8 mouse cellular contexts compared by ENCODE assay signal in genomic region chr1:66862712-66863511, GRCm38 (mm10). TPM values are rescaled to one million over a fixed set of nuclear protein-coding genes. Genes with fewer than 3 reads are reported as not detected.
DNase-seq lines count a peak whose midpoint lies in the region; ATAC-seq and TF ChIP-seq lines count a peak whose summit lies in the region.

Acadl (minus strand) TSS chr1:66863277.

- no peak for TF ChIP-seq RAD21 in CH12.LX (IDR thresholded peaks at IDR 0.05; ENCODE audit: low read depth, low read length)

- peak within 1 kb of the TSS; percentile 97 for H3K4me2 ChIP-seq in CH12.LX (ENCODE audit: insufficient read depth, low read depth, poor library complexity, severe bottlenecking)
- H3K4me2 ChIP-seq in forebrain, embryonic 14.5 days (ENCODE audit: low read length): peak within 1 kb of the TSS; percentile 88
- peak within 1 kb of the TSS; percentile 77 for H3K4me2 ChIP-seq in liver, postnatal 0 days (ENCODE audit: low read depth, low read length)
- H3K4me2 ChIP-seq in neural tube, embryonic 13.5 days: peak within 1 kb of the TSS; percentile 86

- peak; percentile 65; the same call in 1 of the 2 replicates for TF ChIP-seq POLR2A in CH12.LX (IDR thresholded peaks at IDR 0.05; ENCODE audit: low read depth, low read length)

- TF ChIP-seq CTCF in CH12.LX (conservative IDR thresholded peaks at IDR 0.05 in 1 of 2, IDR thresholded peaks at IDR 0.05 in 1 of 2; ENCODE audit: low read depth in 2 of 2, low read length in 2 of 2): no peak
- TF ChIP-seq CTCF in liver, postnatal 0 days (IDR thresholded peaks at IDR 0.05; ENCODE audit: low read depth): no peak

- dilution Hi-C loops in CH12.LX (cut with MboI; ENCODE audit: extremely low pct_ligation_motif_present, extremely low pct_unique_long_range_greater_than_20kb, low sequenced_read_pairs): no loop called here

- H3K79me2 ChIP-seq in CH12.LX (replicated peaks; ENCODE audit: control insufficient read depth, extremely low read depth, insufficient read depth, poor library complexity, severe bottlenecking): peaks cover 36% of the 10 kb centered on the region

- WGBS in forebrain, embryonic 14.5 days: under 1% methylated on average over 70 of the region's 85 CpGs
- under 1% methylated on average over 85 of the region's 85 CpGs for WGBS in large intestine, adult 2 months
- under 1% methylated on average over 52 of the region's 85 CpGs for WGBS in liver, postnatal 0 days (ENCODE audit: insufficient replicate concordance)
- 2% methylated on average over 84 of the region's 85 CpGs for WGBS in neural tube, embryonic 13.5 days

- in situ Hi-C loops in CH12.LX (cut with MboI; ENCODE audit: low pct_ligation_motif_present, low pct_unique_long_range_greater_than_20kb, low sequenced_read_pairs): no loop called here

- intact Hi-C loops in heart, postnatal 10 days (cut with DNase I): loop anchor here (5.0 kb wide), 1 partner anchor 46 kb away; the partner anchor contains the start of gene Kansl1l

- TF ChIP-seq EP300 in CH12.LX (IDR thresholded peaks at IDR 0.05; ENCODE audit: low read length): no peak
- peak; percentile 86 for TF ChIP-seq EP300 in liver, postnatal 0 days (IDR thresholded peaks at IDR 0.05; ENCODE audit: low read depth)

- H3K27me3 ChIP-seq in CH12.LX (replicated peaks): no peaks in the 10 kb centered on the region
- no peaks in the 10 kb centered on the region for H3K27me3 ChIP-seq in forebrain, embryonic 14.5 days (replicated peaks; ENCODE audit: control insufficient read depth, insufficient read depth, low read length)
- no peaks in the 10 kb centered on the region for H3K27me3 ChIP-seq in liver, postnatal 0 days (ENCODE audit: insufficient read depth, low read length)
- H3K27me3 ChIP-seq in neural tube, embryonic 13.5 days: no peaks in the 10 kb centered on the region

- peak within 1 kb of the TSS; percentile 70 for H3K9ac ChIP-seq in CH12.LX (ENCODE audit: insufficient read depth, low read depth)
- H3K9ac ChIP-seq in forebrain, embryonic 14.5 days (ENCODE audit: low read length): peak within 1 kb of the TSS; percentile 70
- peak within 1 kb of the TSS; percentile 98 for H3K9ac ChIP-seq in liver, postnatal 0 days (replicated peaks)
- peak within 1 kb of the TSS; percentile 86 for H3K9ac ChIP-seq in neural tube, embryonic 13.5 days

- DNase-seq in CH12.LX (ENCODE audit: extremely low read depth): peak; percentile 59
- peak; percentile 23 for DNase-seq in cerebellum, adult 11 months
- DNase-seq in forebrain, embryonic 14.5 days (ENCODE audit: low spot score): peak; percentile 58
- peak; percentile 97 to 99 for DNase-seq in heart, postnatal 10 days
- peak; percentile 86 for DNase-seq in large intestine, adult 2 months (ENCODE audit: low read depth, low spot score)
- DNase-seq in liver, postnatal 0 days: peak; percentile 92
- peak; percentile 86 for DNase-seq in testis, postnatal 10 days (ENCODE audit: low spot score)

- peaks cover 5 to 20% of the 10 kb centered on the region in 2 experiments for H3K36me3 ChIP-seq in CH12.LX (replicated peaks in 1 of 2; ENCODE audit: control insufficient read depth in 1 of 2, insufficient read depth in 1 of 2, low read length in 1 of 2)
- H3K36me3 ChIP-seq in forebrain, embryonic 14.5 days (ENCODE audit: control insufficient read depth, insufficient read depth, low read length): no peaks in the 10 kb centered on the region
- H3K36me3 ChIP-seq in liver, postnatal 0 days (replicated peaks; ENCODE audit: insufficient read depth, low read length): peaks cover 6% of the 10 kb centered on the region; the same call in 1 of the 2 replicates
- H3K36me3 ChIP-seq in neural tube, embryonic 13.5 days: no peaks in the 10 kb centered on the region; the same call in 1 of the 2 replicates

- peaks cover 13% of the 10 kb centered on the region for H3K9me3 ChIP-seq in CH12.LX (replicated peaks; ENCODE audit: low read length)
- H3K9me3 ChIP-seq in forebrain, embryonic 14.5 days (replicated peaks; ENCODE audit: control insufficient read depth, low read length): no peaks in the 10 kb centered on the region
- H3K9me3 ChIP-seq in liver, postnatal 0 days (ENCODE audit: low read length): no peaks in the 10 kb centered on the region
- H3K9me3 ChIP-seq in neural tube, embryonic 13.5 days: peaks cover 7% of the 10 kb centered on the region; the same call in 1 of the 2 replicates

- H3K4me3 ChIP-seq in CH12.LX (replicated peaks in 1 of 3; ENCODE audit: low read depth in 2 of 3, low read length in 2 of 3, poor library complexity in 1 of 3): peak within 1 kb of the TSS; percentile 92 to 94 (median 93)
- peak within 1 kb of the TSS; percentile 73 for H3K4me3 ChIP-seq in forebrain, embryonic 14.5 days (ENCODE audit: low read depth, low read length)
- peak within 1 kb of the TSS; percentile 95 for H3K4me3 ChIP-seq in liver, postnatal 0 days (ENCODE audit: low read depth, low read length)
- H3K4me3 ChIP-seq in neural tube, embryonic 13.5 days: peak within 1 kb of the TSS; percentile 80

- H3K27ac ChIP-seq in CH12.LX (ENCODE audit: insufficient read depth, low read depth): peak within 1 kb of the TSS; percentile 66
- H3K27ac ChIP-seq in forebrain, embryonic 14.5 days (ENCODE audit: low read depth, low read length): no peak within 1 kb of the TSS; the same call in 1 of the 2 replicates
- H3K27ac ChIP-seq in liver, postnatal 0 days (ENCODE audit: low read depth): peak within 1 kb of the TSS; percentile 100
- H3K27ac ChIP-seq in neural tube, embryonic 13.5 days (replicated peaks): peak within 1 kb of the TSS; percentile 80

- peak; percentile 90 for ATAC-seq in forebrain, embryonic 14.5 days
- peak; percentile 91 for ATAC-seq in liver, postnatal 0 days
- ATAC-seq in neural tube, embryonic 13.5 days (ENCODE audit: low read depth): peak; percentile 92

- H3K4me1 ChIP-seq in CH12.LX (ENCODE audit: control insufficient read depth in 1 of 2, insufficient read depth in 2 of 2): peaks cover 5 to 40% of the 10 kb centered on the region in 2 experiments; a peak in 3 of 4 replicates
- 0 out of 2 replicates have a peak, but pooled peaks cover 5% of the 10 kb centered on the region for H3K4me1 ChIP-seq in forebrain, embryonic 14.5 days (ENCODE audit: control insufficient read depth, insufficient read depth, low read length)
- H3K4me1 ChIP-seq in liver, postnatal 0 days (ENCODE audit: insufficient read depth): peaks cover 5% of the 10 kb centered on the region; the same call in 1 of the 2 replicates
- H3K4me1 ChIP-seq in neural tube, embryonic 13.5 days (replicated peaks): peaks cover 13% of the 10 kb centered on the region

TF ChIP-seq in CH12.LX, 34 proteins besides CTCF, POLR2A, EP300 and RAD21:
- TF ChIP-seq MAX (IDR thresholded peaks at IDR 0.05; ENCODE audit: low read length) (no peak), NRF1 (IDR thresholded peaks at IDR 0.05; ENCODE audit: low read depth, low read length) (peak; percentile 73), MXI1 (IDR thresholded peaks at IDR 0.05; ENCODE audit: low read depth, low read length) (0 out of 2 replicates have a peak, but pooled peaks have one; percentile 44), ZKSCAN1 (IDR thresholded peaks at IDR 0.05; ENCODE audit: borderline replicate concordance, low read depth, low read length) (no peak), NELFE (IDR thresholded peaks at IDR 0.05; ENCODE audit: low read depth, low read length) (0 out of 2 replicates have a peak, but pooled peaks have one; percentile 26), SIN3A (IDR thresholded peaks at IDR 0.05; ENCODE audit: low read length) (peak; percentile 81), ELF1 (IDR thresholded peaks at IDR 0.05; ENCODE audit: low read depth, low read length) (peak; percentile 39; the same call in 1 of the 2 replicates), UBTF (IDR thresholded peaks at IDR 0.05; ENCODE audit: low read depth, low read length) (peak; percentile 77), BHLHE40 (IDR thresholded peaks at IDR 0.05; ENCODE audit: low read depth, low read length) (peak; percentile 34; the same call in 1 of the 2 replicates), PAX5 (IDR thresholded peaks at IDR 0.05; ENCODE audit: low read length) (no peak), KAT2A (IDR thresholded peaks at IDR 0.05; ENCODE audit: insufficient replicate concordance, low read length) (0 out of 2 replicates have a peak, but pooled peaks have one; percentile 16)

RNA-seq across cellular contexts. Expression of gene Acadl, which starts in this region (rescaled TPM):
- total RNA-seq in CH12.LX (2012; rRNA removed) (18.8 and 24.7 TPM in 2 replicates), CH12.LX (2014; rRNA removed) (26.2 and 28.4 TPM in 2 replicates)
- 58.9 and 62.6 TPM in 2 replicates for polyA plus RNA-seq in CH12.LX (2012; ENCODE audit: insufficient read length, low read depth)
- 34.7 and 36.2 TPM in 2 replicates for polyA plus RNA-seq in forebrain, embryonic 14.5 days (2014; fragmentation: Nextera tagmentation; extraction: Ambion mirVana)
- total RNA-seq in heart, postnatal 10 days (2021): 1,000 to 10,000 TPM; 1,366 to 1,415 TPM
- 33.9 and 49.6 TPM in 2 replicates for polyA plus RNA-seq in large intestine, adult 2 months (2012; rRNA removed)
- polyA plus RNA-seq in liver, postnatal 0 days (2015; fragmentation: Nextera tagmentation; extraction: Ambion mirVana): 380 and 392 TPM in 2 replicates
- polyA plus RNA-seq in neural tube, embryonic 13.5 days (2015; fragmentation: Nextera tagmentation; extraction: Ambion mirVana): 68.8 and 74.9 TPM in 2 replicates

Comparison
In these comparisons a context has a peak if more than half of its experiments do, and no peak if none do; other contexts are left out.
1. RNA of gene Acadl (total RNA-seq): 1,366 to 1,415 TPM in heart, postnatal 10 days; 18.8 to 28.4 TPM in CH12.LX; every median in the first group is over 10 times any median in the second.
2. DNase-seq: peak in every context shown above with its lines; median percentile 98 in heart, postnatal 10 days; 92 in liver, postnatal 0 days; 86 in large intestine, adult 2 months; 86 in testis, postnatal 10 days; 59 in CH12.LX; 58 in forebrain, embryonic 14.5 days; 23 in cerebellum, adult 11 months.
3. Peak in every context shown above with its lines, with median percentiles within 50 percentile points of each other: H3K4me2 ChIP-seq, H3K4me3 ChIP-seq, H3K9ac ChIP-seq and ATAC-seq.